Mouse (Mus musculus) thymus, adult 2 months (tissue): ENCODE results near the gene Miip. TPM values are rescaled to one million over a fixed set of nuclear protein-coding genes. Genes with fewer than 3 reads are reported as not detected.
"Not testable (repeated sequence)": the region's sequence is repeated elsewhere in the genome, so short reads cannot be mapped to it uniquely, and the experiment has no call there.

Experiments used
- DNase-seq: peaks from one replicate; pipeline ENCODE4 v3.0.0; 2021
- H3K27ac ChIP-seq: fragments of 200-500 bp; 2 replicates; pipeline ENCODE4 v1.5.1; 2012; ENCODE audit warnings: low read length, control low read depth; ENCODE audit not compliant: control insufficient read depth, insufficient read depth
- H3K27me3 ChIP-seq: fragments of 200-500 bp; 2 replicates; pipeline ENCODE4 v1.6.1; 2012; ENCODE audit warnings: mild to moderate bottlenecking, low read length, moderate library complexity, mixed read lengths; ENCODE audit not compliant: control insufficient read depth, insufficient read depth
- H3K36me3 ChIP-seq: fragments of 200-500 bp; 2 replicates; pipeline ENCODE4 v1.6.1; 2012; ENCODE audit warnings: mild to moderate bottlenecking, low read length, moderate library complexity; ENCODE audit not compliant: control insufficient read depth, insufficient read depth
- H3K4me1 ChIP-seq: fragments of 200-500 bp; replicated peaks from 2 replicates; pipeline ENCODE4 v1.6.1; 2012; ENCODE audit warnings: low read length; ENCODE audit not compliant: control insufficient read depth, insufficient read depth
- H3K4me3 ChIP-seq: fragments of 200-500 bp; 2 replicates; pipeline ENCODE4 v1.5.1; 2012; ENCODE audit warnings: mild to moderate bottlenecking, low read length, control low read depth, moderate library complexity; ENCODE audit not compliant: control insufficient read depth, insufficient read depth
- CTCF ChIP-seq: fragments of 200-500 bp; IDR thresholded peaks from 2 replicates; pipeline ENCODE4 v1.5.1; 2012; ENCODE audit warnings: mild to moderate bottlenecking, control low read depth, low read length, moderate library complexity, borderline replicate concordance; ENCODE audit not compliant: control insufficient read depth, poor library complexity, insufficient read depth; ENCODE audit errors: extremely low read depth
- POLR2A ChIP-seq: fragments of 200-500 bp; IDR thresholded peaks from 2 replicates; pipeline ENCODE4 v1.6.1; 2012; ENCODE audit warnings: mild to moderate bottlenecking, low read length, control low read depth, moderate library complexity; ENCODE audit not compliant: control insufficient read depth, poor library complexity, insufficient read depth; ENCODE audit errors: extremely low read depth
- WGBS: fragments of 180-500 bp; shearing (Covaris S2); methylation state at CpG from one replicate; pipeline ENCODE4 v1.1.7; 2018; 5-methylcytosine and 5-hydroxymethylcytosine counted together
- polyA plus RNA-seq: library from polyadenylated mRNA; depleted of rRNA; stranded (reverse); fragments of >200 nt; gene quantifications from 2 replicates; pipeline ENCODE4 v1.2.3, GENCODE M21; 2012; rRNA removed

Gene Miip
- polyA plus RNA-seq, 1 experiment, result 170 TPM

DNA sequence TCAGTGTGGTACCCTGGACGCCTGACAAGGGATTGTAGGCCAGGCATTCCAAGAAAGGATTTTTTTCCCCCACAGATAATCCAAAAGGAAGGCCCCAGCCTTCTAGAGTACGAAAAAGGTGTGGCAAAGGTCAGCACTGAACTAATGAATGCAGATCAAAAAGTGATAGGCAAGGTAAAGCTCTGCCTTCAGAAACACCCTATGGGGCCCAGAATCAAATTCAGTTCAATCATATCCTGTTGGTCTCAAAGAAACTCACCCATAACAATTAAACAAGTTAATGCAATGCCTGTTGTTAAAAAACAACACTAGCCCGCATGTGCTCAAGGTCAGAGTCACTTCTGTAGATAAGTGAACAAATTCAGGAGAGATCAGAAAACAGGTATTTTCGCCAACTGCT, 44.2 kb downstream of the Miip start:
- H3K4me1 ChIP-seq, result no peaks in the 10 kb centered on the region
- no peaks in the 10 kb centered on the region for H3K27me3 ChIP-seq
- TF ChIP-seq CTCF, result no peak
- TF ChIP-seq POLR2A, result no peak
- no peak overlapping the region for H3K4me3 ChIP-seq
- H3K36me3 ChIP-seq, result peaks cover 21% of the 10 kb centered on the region
- 93% methylated on average over 4 of the region's 4 CpGs for WGBS
- DNase-seq, result no peak
- no peak overlapping the region for H3K27ac ChIP-seq

DNA sequence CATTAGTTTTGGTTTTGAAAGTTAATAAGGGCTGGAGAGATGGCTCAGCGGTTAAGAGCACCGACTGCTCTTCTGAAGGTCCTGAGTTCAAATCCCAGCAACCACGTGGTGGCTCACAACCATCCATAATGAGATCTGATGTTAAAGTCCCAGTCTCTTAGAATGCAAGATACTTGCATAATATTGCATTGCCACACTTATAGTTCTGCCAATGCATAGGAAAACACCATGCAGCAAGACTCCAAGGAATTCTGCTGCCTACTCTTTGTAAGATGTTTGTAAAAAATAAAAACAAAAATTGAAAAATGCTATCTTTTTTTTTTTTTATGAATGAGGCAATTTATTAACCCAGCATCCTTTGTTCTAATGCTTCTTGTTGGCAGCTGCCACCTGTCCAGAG, 47.2 kb downstream of the Miip start:
- not testable (repeated sequence) for H3K4me3 ChIP-seq, DNase-seq, H3K36me3 ChIP-seq, H3K4me1 ChIP-seq, H3K27ac ChIP-seq, H3K27me3 ChIP-seq
- WGBS, result 86% methylated on average over 3 of the region's 3 CpGs

DNA sequence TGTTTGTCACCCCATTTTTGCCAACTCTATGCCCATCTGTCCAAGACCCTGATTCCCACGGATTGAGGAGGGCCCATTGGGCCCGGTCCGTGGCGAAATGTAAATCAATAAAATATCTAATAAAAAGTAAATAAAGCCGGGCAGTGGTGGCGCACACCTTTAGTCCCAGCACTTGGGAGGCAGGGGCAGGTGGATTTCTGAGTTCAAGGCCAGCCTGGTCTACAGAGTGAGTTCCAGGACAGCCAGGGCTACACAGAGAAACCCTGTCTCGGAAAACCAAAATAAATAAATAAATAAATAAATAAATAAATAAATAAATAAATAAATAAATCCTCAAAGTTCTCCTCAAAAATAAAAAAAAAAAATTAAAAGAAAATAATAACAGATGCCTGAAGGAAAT, 49.0 kb downstream of the Miip start:
- H3K4me3 ChIP-seq, H3K36me3 ChIP-seq, DNase-seq, H3K27me3 ChIP-seq, H3K4me1 ChIP-seq, H3K27ac ChIP-seq: not testable (repeated sequence)
- 86% methylated on average over 7 of the region's 7 CpGs for WGBS

DNA sequence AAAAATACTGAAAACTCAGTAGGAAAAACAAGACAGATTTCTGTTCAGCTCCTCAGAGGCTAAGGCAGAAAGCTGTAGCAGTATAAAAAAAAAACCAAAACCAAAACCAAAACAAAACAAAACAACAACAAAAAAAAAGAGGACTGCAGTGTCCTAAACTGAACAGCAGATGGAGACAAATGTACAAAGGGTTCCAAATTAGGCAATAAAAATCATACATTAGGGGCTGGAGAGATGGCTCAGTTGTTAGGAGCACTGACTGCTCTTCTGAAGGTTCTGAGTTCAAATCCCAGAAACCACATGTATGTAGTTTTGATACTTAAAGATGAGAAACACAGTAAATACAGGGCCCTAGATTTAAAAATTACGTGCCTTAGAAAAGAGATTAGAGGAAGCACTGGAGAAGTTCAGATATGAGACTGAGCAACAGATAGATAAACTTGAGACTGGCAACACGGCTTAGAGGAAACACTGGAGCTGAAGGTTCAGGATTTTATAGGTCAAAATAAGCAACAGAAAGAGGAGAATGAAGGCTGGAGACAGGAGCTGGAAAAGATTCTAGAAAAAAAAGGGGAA, 53.9 kb downstream of the Miip start:
- no peaks in the 10 kb centered on the region for H3K27me3 ChIP-seq

DNA sequence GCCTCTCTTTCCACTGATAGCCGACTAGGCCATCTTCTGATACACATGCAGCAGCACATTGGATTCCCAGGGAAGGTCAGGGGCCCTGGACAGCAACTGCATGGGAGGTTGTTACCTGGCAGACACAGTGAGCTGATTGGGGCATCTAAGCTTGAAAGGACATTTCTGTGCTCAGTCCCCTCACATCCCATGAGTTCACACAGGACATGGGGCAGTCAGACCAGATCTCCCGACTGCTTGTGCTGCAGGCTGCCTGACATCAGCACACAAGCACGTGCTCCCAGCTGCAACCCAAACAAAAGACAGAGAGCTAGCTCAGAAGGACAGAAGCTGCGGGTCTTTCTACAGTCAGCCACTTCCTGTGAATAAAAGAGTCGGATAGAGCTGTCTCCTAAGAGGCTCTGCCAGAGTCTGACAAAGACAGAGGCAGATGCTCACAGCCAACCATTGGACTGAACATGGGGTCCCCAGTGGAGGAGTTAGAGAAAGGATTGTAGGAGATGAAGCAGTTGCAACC, 55.3 kb downstream of the Miip start:
- WGBS, result 47% methylated on average over 5 of the region's 5 CpGs
- H3K4me3 ChIP-seq, result no peak overlapping the region

More for the DNA sequence above, 53.9 kb downstream of the Miip start:
- Histone ChIP-seq H3K4me3 (no peak overlapping the region), H3K36me3 (no peaks in the 10 kb centered on the region), H3K27ac (no peak overlapping the region), H3K4me1 (peaks cover 7% of the 10 kb centered on the region)
- TF ChIP-seq CTCF, result no peak
- TF ChIP-seq POLR2A, result no peak
- DNase-seq, result peak; percentile 14
- 78% methylated on average over 2 of the region's 2 CpGs for WGBS

More for the DNA sequence above, 55.3 kb downstream of the Miip start:
- no peak for TF ChIP-seq CTCF
- no peak for TF ChIP-seq POLR2A
- peak; percentile 5 for DNase-seq
- H3K36me3 ChIP-seq, result no peaks in the 10 kb centered on the region
- peaks cover 7% of the 10 kb centered on the region for H3K4me1 ChIP-seq
- peak overlapping the region; percentile 17; the same call in 1 of the 2 replicates for H3K27ac ChIP-seq
- H3K27me3 ChIP-seq, result no peaks in the 10 kb centered on the region

Other genes starting within 250 kb of the Miip start
- 0.05 TPM in 1 of 2 replicates, not detected in the other for gene Zfp979, start 226.3 kb downstream of the Miip start, polyA plus RNA-seq
- gene Zfp534, start 166.3 kb downstream of the Miip start, polyA plus RNA-seq, result 0.03 TPM in 1 of 2 replicates, not detected in the other
- 0.84 and 1.3 TPM in 2 replicates for gene Zfp984, start 59.0 kb downstream of the Miip start, polyA plus RNA-seq
- 1.3 and 1.5 TPM in 2 replicates for gene Zfp933, start 20.4 kb downstream of the Miip start, polyA plus RNA-seq
- 3.0 and 3.7 TPM in 2 replicates for gene Fv1, start 163 bp upstream of the Miip start, polyA plus RNA-seq
- gene Mfn2, start 35.9 kb upstream of the Miip start, polyA plus RNA-seq, result 40.4 and 50.2 TPM in 2 replicates
- gene Plod1, start 68.0 kb upstream of the Miip start, polyA plus RNA-seq, result 21.2 and 28.9 TPM in 2 replicates
- gene 2510039O18Rik, start 72.1 kb upstream of the Miip start, polyA plus RNA-seq, result 170 and 174 TPM in 2 replicates
- gene Nppb, start 117.0 kb upstream of the Miip start, polyA plus RNA-seq, result 0.24 and 2.3 TPM in 2 replicates
- gene Nppa, start 131.9 kb upstream of the Miip start, polyA plus RNA-seq, result 1.6 and 195 TPM in 2 replicates
- 37.9 and 39.4 TPM in 2 replicates for gene Clcn6, start 170.0 kb upstream of the Miip start, polyA plus RNA-seq
- 28.3 and 30.2 TPM in 2 replicates for gene Mthfr, start 170.3 kb upstream of the Miip start, polyA plus RNA-seq
- 98.0 and 106 TPM in 2 replicates for gene Agtrap, start 219.2 kb upstream of the Miip start, polyA plus RNA-seq